Mouse (Mus musculus) liver, adult (tissue): ENCODE data around the gene Hilpda.

Experiments used
- GATA4 ChIP-seq: IDR thresholded peaks from 2 replicates; pipeline ENCODE4 v1.6.1; 2014; ENCODE audit warnings: mild to moderate bottlenecking, low read length; ENCODE audit not compliant: insufficient replicate concordance

Gene Hilpda

DNA sequence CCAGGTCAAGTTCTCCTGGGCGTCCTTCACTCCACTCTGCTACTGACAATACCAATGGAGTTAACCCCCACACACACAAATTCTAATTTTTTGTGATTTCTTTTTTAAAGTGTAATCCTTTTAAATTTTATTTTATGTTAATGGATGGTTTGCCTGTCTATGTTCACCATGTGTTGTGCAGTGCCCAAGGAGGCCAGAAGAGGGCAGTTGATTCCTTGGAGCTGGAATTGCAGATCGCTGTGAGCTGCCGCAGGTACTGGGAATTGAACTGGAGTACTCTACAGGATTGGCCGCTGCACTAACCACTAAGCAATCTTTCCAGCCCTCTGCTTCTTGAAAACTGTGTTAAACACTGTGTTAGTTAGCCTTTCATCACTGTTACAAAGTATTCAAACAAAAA lies 33.2 kb downstream of the Hilpda start:
- no peak for TF ChIP-seq GATA4

DNA sequence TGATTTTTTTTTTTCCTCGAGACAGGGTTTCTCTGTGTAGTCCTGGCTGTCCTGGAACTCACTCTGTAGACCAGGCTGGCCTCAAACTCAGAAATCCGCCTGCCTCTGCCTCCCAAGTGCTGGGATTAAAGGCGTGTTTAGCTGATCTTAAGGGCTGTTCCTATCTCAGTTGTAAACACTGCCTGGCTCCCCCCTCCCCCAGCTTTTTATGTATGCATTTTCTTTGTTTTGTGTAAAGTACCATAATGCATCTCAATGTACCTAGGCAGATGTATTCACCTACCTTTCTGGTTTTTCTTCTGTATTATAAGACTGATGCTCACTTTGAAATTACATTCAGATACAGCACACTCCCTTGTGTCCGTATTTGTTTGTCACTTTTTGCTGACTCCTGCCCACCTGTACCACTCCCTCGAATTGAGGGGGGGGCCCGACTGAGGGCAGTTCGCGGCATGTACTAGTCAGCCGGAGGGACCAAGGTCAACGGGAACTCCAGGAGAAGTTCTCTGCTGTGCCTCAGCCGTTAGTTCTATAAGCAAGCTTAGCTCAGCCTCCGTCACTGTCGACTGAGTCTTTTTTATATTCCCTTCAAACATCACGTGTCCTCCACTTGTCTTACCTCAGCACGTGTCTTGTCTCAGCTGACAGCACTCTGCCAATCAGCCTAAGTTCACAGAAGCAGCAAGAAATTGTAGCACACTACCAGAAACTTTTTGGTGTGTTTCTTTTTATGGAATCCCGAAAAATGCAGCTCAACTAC lies 36.7 kb downstream of the Hilpda start:
- no peak for TF ChIP-seq GATA4

DNA sequence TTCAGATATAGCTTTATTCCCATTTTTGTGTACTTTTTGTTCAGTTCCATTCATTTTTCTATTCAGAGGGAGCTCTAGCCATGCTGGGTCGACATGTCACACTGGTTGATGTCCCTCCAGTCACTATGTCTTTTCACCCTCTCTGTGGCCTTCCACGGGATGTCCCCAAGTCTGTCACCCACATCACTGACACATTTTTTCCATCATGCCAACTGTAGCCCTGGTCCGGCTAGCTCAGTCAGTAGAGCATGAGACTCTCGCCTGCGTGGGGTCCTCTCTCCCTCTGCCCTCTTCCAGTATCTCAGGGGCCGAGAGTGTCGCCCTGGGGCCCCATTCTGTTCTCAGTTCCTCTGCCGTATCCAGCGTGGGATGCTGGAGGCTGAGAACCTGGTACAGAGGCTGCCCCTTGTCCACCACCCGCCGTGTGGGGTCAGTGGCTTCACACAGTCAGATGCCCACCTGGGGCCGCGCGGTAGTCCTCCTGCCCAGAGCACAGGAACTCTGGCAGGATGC lies 41.5 kb downstream of the Hilpda start:
- no peak for TF ChIP-seq GATA4

DNA sequence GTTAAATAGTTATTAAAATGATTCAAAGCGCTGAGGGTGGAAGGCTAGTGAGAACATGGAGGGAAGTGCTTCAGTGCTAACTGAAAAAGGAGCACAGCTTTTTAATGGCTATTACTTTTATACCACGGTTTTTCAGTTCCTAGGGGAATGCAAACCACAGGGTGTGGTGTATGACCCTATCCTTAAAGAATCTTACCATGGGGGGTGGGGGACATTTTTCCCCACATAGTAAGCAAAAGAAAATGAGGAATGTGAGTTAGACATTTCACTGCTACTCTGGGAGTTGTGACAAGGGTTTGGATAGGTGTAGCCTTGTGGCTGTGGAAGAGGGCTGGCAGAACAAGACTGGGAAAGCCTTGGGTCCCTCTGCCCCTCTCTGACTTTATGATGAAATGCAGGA lies 45.0 kb downstream of the Hilpda start:
- TF ChIP-seq GATA4: no peak

DNA sequence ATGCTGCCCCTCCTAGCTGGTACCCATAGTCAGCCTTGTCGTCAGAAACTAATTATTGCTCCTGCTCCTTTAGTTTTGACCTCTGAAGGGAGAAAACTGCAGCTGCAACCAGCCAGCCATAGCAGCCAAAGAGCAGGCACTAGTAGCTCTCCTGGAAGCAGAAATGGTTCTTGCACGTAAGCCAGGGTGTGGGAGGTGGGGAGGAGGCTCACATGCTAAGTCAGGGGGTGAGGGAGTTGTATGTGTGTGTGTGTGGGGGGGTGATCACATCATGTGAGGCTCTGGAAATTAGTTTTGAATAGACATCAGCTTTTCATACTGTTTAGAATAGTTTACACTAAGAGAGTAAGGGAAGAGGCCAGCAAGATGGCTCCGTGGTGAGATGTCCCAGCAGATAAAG lies 45.7 kb downstream of the Hilpda start:
- TF ChIP-seq GATA4: no peak

DNA sequence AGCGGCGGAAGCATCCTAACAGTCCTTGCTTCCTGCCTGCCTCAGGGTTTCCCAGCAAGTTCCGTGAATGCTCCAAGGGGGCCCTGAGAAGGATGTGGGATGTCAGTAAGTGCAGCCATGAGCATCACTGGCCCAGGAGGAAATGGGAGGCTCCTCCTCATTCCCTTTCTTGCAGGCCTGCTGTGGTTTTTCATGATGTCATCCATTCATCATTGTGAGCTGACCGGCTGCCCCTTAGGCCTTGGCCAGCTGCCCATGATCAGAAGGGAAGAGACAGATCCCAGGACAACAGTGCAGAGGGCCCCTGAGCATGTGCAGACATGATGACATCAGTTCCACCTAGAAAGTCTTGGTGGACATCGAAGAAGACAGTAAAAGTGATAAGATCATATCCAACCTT lies 46.6 kb downstream of the Hilpda start, which contains the start of gene Fam71f1:
TSS of gene Fam71f1 (plus strand) at position 262 of the 400 bp plus-strand sequence.
- TF ChIP-seq GATA4: no peak

DNA sequence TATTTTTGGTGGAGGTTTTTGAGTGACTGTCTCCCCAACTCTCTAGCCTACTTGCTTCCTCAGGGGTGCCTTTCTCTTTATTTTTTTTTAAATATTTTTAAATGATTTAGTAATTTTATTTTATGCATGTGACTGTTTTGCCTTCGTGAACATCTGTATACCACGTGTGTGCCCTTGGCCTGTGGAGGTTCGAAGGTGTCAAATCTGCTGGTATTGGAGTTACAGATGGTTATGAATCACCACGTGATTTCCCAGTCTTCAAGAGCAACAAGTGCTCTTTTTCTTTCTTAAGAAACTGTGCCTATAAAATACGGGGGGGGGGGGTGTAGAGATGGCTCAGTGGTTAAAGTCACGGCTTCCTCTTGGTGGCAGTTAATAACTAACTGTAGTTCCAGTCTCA lies 49.3 kb downstream of the Hilpda start:
- TF ChIP-seq GATA4: no peak

DNA sequence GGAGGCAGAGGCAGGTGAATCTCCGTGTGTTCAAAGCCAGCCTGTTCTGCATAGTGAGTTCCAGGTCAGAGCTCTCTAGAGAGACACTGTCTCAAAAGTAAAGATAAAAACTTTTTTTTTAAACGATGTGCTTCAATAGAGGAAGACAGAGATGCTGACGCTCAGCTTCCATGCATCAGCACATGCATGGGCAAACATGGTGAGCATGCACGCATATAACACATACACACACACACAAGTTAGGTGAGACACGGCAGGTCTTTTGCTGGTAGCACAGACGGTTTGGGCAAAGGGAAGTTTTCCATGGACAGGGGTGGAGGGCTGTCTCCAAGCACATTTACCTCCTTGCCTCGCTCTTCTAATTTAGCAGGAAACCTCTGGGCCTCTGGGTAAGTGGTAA lies 49.9 kb downstream of the Hilpda start:
- TF ChIP-seq GATA4: no peak

DNA sequence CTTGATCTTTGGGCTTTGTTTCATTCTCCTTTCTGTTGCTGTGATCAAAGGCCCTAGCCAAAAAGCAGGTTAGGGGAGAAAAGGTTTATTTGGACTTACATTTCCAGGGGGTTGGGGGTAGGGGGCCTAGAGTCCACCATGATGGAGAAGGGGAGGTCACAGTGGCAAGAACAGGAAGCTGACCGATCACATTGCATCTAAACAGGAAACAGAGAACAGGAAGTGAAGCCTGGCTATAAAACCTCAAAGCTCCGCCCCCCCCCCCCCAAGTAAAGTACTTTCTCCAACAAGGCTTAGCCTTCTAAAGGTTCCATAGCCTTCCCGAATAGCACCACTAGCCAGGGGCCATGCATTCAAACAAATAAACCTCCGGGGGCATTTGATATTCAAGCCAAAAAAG lies 50.4 kb downstream of the Hilpda start:
- TF ChIP-seq GATA4: no peak
